Mouse (Mus musculus) cortical plate, adult 2 months (tissue): ENCODE measurements around the gene Hc.

Experiments
- CTCF ChIP-seq: fragments of 200-500 bp; IDR thresholded peaks from 2 replicates; pipeline ENCODE4 v1.5.1; 2011; ENCODE audit warnings: mild to moderate bottlenecking, control low read depth, low read length; ENCODE audit not compliant: insufficient read depth; ENCODE audit errors: extremely low read depth
- POLR2A ChIP-seq: fragments of 200-500 bp; IDR thresholded peaks from 2 replicates; pipeline ENCODE4 v1.6.1; 2011; ENCODE audit warnings: mild to moderate bottlenecking, low read length, control low read depth; ENCODE audit not compliant: insufficient read depth; ENCODE audit errors: extremely low read depth

GRCm38 (mm10) chr2:34958036-34958435, 103.2 kb downstream of the Hc start:
- TF ChIP-seq CTCF, result no peak
- TF ChIP-seq POLR2A, result no peak
